Mouse (Mus musculus) gastrocnemius, adult 18-20 months (tissue): ENCODE data around the gene Rab14. TPM values are rescaled to one million over a fixed set of nuclear protein-coding genes. Genes with fewer than 3 reads are reported as not detected.

Experiments used
- DNase-seq: peaks from one replicate; pipeline ENCODE4 v3.0.0; 2021; ENCODE audit warnings: low spot score
- total RNA-seq, 2 experiments: library from RNA; stranded (reverse); gene quantifications; 2 replicates each; pipeline ENCODE4 v1.2.3; 2021

Rab14 gene
- total RNA-seq, 2 experiments from 2014 or later: 77.0 to 84.0 TPM

DNA sequence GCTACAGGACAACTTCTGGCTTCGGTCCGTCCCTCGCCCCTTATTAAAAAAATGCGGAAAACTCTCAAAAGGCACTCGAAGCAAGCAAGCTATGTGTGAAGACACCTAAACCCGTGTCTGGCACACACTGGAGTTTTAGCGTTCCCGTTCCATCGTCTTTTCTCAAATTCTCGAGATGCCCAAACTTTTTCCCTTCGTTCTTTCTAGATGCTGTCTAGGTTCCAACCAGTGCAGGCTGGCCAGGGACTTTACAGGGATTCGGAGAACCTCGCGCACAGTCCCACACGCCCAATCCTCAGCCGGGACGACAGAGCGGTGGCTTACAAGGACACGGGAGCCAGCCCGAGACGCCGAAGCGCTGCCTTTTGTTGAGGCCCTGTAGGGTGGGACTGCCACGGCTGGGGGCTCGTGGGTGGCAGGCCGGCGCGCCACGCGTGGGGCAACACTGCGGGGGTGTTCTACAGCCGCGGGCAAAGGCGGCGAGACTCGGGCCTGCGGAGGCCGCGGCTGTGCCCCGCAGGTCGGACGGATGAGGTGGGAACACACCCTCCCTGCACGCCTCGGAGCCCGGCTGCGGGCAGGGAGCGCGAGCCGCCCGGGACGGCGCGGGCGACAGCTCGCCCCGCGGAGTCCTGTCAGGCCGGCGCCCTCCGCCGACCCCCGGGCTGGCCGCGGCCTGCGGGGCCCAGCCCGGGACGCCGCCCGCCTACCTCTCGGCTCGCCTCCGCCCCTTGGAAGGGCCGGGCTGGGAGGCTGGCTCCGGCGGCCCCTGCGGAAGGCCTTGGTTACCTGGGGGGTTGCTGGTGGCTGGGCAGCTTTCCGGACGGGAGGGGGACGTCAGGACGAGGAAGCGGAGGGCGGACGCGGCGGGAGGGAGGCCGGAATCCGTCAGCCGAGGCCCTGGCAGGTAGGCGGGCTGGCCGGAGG is 686 bp downstream of the Rab14 start:
- DNase-seq: peak; percentile 24

DNA sequence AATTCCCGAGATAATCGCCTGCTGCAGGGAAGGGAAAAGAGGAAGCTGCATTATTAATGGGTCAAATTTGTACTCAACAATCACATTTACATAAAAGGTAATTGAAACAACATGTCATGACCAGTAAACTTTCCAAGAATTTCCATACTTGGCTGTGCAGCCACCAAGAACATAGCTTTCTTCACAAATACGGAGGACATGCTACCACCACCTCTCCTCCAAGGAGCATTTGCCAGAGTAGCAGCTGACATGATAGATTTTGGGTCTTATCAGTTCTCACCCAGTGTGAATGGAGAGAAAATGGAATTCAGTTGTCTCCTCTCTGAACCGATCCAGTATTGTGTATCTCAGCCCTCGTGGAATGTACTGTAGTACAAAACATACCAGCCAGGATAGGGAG is 1.4 kb downstream of the Rab14 start:
- no peak for DNase-seq

DNA sequence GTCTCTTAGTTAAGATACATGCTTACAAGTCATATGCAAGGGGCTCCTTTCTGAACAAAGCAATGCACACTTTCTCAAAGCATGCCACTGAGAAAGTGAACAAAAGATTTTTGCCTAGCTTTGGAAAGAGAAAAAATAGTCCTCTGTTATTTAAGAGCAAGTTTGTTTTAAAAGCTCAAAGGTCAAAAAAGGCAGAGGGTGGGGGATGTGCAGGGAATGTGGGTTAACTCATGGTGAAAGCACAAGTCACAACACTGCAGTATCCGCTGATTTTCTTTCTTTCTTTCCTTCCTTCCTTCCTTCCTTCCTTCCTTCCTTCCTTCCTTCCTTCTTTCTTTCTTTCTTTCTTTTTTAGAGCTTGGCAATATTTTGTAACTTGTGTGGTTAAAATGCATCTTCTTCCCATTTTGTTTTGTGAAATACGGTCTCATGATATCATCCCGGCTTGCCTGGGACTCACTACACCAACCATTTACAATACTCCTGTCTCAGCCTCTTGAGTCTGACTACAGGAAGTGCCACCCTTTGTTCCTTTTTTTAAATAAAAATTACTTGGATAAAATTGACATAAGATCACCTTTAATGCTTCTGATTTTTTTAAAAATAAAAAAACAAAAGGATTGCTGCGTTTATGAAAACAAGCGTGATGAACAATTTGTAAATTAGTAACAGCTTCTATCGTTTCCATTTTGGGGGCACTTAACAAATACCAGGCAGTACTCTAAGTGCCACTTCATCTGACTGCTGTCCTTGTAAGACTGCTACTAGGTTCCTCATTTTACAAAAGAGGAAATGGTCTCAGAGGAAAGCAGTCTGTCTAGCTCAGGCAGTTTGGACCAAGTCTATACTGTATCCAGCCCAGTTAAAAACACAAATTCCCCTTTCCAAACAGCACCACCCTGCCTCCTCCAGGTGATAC is 5.0 kb downstream of the Rab14 start:
- DNase-seq: no peak

DNA sequence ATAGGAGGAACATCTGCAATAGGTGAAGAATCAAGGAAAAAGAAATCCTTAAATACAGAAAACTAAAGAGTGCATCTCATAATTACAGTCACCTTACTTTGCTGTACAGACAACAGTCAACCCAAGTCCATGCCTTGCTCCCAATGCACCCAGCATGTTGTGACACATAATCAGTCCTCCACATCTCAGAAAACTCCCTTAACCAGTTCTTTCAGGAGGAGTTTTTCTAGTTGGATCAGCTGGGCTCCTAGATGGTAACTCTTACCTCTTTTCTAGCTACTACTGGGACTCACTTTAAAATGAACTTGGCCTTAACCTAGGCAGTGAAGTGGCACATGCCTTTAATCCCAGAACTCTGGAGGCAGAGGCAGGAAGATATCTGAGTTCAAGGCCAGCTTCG is 6.9 kb downstream of the Rab14 start:
- no peak for DNase-seq

DNA sequence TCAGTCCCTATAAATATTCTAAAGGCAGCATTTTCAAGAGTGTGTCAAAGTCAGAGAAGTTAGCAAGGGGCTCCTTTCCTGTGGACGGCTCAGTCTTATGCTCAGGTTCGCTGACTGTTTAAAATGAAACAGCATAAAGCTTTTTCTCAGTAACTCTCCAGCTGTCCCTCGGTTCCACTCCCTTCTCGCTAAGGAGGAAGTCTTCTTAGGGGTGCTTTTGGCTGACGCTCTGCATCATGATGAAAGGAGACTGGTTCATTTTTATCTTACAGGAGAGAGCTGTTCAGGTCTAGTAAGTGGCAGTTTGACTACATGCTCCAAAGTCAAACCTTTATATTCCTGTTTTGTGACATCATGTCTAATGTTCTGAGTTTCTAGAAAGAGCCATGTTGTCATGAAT is 12.0 kb downstream of the Rab14 start:
- no peak for DNase-seq

DNA sequence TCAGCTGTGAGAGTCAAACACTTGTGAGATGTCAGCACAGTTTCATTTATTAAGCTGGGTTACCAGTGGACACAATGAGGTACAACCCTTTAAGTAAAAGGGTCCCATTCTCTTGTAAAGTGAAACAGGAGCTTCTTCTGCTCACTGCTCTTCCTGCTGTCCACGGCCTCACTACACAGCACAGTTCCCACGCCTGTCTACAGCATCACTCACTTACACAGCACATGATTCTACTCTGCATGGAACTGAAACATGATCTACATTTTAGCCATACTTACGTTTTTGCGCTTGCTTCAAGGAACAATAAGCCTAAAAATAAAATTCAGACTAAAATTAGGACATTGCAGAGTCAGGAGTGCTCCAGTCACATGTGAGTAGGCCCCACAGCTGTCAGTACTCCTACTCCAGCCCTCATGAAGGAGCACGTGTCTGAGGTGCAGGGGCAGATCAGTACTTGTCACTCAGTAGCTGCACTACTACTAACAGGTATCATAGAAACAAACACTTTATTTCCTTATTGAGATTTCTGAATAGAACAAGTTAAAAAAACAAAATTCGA is 17.7 kb downstream of the Rab14 start:
- no peak for DNase-seq

DNA sequence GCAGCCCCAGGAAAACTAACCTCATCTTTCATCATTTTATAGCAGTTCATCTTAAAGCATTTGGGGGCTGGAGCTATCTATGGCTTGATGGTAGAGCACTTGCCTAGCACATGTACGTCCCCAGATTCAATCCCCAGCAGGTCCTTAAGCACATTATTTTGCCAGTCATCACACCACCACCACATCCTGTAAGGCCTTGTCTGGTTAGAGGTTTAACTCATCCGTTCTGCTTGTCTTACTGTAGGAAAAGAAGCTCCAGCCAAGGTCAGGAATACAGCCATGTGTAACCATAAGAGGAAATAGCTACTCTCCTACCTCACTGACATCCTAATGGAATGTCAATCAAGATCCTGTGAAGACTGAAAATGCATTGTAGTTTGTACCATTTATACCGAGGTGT is 22.8 kb downstream of the Rab14 start:
- DNase-seq: no peak

DNA sequence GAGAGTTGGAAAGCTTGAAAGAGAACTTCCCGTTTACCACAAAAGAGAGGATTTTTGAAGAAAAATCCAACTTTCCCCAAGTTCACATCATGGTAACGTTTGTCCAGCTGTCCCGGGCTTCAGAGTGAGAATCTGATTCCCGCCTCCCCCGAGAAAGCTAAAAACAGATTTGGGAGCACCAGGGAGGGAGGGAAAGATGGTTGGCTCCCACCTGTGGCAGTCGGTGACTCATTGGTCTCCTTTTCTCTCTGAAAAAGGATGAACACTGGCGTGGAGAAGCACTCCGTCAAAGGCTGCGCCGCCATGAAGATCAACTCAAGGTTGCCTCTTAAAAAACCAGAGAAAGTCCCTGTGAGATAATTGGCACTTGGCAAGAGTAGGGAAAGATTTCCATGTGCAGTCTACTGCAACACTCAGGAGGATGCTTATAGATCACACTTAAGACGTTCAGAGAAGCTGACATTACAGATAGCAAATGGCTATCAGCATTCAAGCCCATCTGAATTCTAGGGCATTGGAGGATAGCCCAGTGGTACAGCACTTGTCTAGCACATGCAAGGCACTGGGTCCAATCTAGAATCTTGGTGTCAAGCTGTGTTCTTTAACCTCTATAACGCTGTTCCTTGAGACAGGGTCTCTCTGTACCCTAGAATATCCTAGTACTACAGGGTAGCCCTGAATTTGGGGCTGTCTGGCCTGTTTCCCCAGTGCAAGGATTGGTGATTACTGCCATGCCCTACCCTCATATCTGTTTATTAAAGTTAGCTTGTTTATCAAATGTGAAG is 25.4 kb downstream of the Rab14 start:
- no peak for DNase-seq

DNA sequence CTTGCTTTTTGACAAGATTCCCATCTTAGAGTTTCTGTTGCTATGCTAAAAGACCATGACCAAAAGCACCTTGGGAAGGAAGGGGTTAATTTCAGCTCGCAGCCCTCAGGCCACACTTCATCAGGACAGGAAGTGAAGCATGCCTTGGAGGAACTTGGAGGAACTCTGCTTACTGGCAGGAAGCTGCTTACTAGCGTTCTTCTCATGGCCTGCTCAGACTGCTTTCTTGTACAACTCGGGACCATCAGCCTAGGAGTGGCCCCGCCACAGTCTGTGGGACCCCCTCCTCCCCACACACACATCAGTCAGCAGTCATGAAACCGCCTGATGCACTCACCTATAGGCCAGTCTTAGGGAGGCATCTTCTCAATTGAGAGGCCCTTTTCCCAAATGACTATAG is 26.8 kb downstream of the Rab14 start:
- no peak for DNase-seq

DNA sequence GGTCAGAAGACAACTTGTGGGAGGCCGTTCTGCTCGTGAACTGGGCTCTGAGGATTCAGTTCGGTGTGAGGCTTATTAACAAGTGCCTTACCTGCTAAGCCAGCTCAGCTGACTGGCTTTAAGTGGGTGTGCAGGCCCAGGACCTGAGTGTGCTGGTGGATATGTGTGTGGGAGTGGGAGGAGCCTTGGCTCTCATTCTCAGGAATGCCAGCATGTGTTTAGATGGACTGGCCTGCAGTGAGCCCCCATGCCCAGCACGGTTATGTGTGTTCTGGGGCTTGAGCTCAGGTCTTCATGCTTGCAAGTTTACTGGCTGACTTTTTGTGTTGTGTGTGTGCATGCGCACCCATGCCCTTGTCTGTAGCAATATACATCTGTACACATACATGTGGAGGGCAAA is 27.3 kb downstream of the Rab14 start:
- DNase-seq: no peak

DNA sequence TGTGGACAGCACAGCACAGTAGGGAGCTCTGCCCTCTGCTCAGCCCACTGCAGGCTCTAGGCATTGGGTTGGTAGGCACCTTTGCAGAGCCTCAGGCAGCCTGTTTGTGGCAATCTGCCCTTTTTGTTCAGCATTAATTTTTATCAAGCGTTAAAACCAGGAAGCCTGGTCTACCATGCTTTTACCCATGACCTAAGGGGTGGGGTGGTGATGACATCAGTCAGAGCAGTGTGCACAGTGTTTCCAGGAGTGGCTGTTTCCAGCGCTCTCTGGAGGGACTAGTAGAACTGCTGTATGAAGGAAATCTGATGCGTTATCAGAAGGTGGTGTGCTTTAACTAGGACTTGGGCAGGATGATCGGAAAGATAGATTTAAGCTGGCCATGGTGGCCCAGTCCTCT is 28.7 kb downstream of the Rab14 start:
- DNase-seq: no peak

DNA sequence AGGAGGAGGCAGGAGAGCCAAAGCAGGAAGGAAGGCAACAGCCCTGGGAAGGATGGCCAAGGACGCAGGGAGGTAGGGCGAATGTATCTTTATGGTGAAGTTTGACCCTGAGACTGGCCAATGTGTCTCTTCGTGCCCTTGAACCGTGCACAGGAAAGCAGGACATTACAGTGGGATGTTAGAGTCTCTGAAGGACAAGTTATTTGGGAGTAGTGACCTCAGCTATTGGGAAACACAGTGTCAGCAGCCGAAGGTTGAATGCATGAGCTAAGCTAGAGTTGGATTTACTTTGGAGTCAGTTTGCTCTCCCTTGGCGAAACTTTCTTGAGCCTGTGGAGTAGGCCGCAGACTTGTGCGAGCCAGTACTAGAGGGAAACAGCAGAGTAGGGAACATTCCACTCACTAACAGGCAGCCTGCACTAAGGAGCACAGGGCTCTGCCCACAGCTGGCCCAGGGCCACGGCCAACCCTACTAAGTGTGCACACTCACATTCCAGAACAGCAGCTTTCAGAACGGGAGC is 29.5 kb downstream of the Rab14 start:
- peak; percentile 47 for DNase-seq

DNA sequence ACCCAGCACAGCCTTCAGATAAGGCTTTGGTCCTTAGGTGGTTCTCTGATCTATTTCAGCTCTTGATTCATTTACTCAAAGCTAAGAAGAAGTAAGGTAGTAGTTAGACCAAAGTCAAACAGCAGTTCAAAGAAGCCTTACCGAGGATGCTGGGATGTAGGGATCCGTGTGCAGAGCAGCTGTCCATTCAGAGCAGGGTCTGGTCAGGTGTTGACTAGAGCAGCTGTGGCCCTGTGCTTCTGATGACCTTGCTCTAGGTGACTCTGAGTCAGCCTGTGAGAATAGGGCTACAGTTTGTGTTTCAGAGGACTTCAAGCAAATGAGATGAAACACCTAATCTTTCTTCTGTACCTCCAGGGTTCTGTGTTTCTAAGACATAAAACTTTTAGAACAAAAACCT is 31.5 kb downstream of the Rab14 start:
- no peak for DNase-seq

DNA sequence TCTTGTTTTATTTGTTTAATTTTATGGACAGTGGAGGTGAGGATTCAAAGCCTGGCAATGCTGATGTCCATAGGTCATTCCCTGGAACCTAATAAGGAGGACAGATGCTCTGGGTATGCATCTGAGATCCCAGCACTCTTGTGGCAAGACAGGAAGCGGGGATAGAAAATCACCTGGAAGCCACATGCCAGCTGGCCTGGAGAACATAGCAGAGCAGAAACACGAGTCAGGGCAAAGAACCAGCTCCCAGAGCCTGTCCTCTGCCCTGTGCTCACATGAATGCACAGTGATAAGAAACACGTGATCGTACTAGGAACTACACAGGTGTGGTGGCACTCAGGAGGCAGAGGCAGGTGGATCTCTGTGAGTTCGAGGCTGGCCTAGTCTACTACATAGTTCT is 34.1 kb downstream of the Rab14 start:
- DNase-seq: no peak

DNA sequence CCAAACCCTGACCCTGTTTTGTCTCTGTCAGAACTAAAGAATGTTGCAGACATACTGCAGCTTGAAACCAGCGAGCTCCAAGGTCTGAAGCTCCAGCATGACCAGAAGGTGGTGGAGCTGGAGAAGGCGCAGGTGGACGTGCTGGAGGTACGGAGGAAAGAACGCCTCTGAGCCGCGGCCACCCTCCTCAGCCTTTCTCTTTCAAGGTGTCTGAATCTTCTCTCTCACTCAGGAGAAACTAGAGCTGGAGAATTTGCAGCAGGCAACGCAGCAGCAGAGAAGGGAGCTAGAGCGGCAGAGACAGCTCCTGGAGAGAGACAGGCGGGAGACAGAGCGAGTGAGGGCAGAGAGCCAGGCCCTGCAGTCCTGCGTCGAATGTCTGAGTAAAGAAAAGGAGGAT is 35.5 kb downstream of the Rab14 start:
- DNase-seq: no peak

DNA sequence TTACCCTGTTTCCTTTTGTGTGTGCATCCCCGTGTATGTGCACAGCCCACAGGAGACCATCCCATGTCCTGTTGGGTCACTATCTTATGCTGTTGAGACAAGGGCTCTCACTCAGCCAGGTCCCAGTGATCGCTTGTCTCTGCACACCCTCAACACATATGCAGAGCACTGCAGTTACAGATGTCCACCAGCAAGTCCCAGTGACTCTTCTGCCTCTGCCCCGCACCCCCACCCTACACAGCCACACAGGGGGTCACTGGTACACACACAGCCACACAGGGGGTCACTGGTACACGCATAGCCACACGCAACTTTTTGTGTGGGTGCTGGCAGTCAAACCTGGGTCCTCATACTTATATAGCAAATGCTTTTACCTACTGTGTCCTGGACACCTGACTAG is 37.5 kb downstream of the Rab14 start:
- DNase-seq: no peak

DNA sequence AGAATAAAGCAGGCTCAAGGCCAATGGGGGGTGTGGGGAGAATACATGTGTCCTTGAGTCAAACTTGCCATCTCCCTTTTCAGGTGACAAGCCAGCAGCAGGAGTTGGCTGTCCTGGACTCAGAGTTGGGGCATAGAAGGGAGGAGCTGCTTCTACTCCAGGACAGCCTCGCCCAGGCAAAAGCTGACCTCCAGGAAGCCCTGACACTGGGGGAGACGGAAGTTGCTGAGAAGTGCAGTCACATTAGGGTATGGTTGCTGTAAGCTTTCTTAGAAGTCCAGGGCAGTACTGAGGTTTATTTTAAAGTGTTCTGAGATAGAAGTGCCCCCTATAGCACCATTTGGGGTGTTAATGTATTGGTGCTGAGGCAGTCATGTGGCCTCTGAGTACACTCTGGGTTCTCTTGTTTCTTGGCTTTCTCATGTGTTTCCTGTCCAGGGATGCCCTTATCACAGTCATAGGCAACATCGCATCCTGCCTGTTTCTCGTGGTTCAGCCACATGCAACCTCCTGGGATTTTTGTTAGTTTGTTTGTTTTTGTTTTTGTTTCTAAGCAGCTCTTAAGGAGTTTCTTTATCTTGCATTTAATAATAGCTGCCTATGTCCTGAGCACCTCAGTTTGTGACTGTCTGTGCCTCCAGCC is 39.0 kb downstream of the Rab14 start:
- no peak for DNase-seq

DNA sequence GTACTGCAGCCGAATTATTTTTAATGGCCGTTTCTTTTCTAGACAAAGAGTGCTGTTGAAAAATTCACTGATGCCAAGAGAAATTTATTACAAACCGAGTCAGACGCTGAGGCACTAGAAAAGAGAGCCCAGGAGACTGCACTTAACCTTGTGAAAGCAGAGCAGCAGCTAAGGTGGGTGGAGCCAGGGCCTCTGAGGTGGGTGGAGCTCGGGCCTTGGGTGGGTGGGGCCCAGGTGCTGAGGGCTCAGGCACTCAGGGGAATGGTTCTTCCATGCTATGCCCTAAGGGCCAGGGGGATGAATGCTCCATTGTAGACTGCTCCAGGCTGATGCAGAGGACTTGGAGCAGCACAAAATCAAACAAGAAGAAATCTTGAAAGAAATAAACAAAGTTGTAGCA is 40.7 kb downstream of the Rab14 start:
- DNase-seq: no peak

DNA sequence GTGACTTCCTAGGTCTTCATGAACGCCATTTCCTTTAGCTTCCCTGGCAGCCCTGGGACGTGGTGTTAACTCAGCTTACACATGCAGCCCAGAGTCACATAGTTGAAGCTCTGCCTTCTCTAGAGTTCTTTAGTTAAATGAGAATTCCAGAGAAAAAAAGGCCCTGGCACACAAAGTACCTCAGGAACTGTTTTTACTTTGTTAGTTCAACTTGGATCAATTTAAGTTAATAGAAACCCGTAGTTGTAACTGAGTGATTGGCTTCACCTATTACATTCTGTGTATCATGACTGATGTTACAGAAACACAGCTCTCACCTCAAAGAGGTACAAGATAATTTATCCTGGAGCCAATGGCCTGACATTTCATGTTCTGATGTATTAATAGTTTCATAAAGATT is 42.6 kb downstream of the Rab14 start:
- no peak for DNase-seq

DNA sequence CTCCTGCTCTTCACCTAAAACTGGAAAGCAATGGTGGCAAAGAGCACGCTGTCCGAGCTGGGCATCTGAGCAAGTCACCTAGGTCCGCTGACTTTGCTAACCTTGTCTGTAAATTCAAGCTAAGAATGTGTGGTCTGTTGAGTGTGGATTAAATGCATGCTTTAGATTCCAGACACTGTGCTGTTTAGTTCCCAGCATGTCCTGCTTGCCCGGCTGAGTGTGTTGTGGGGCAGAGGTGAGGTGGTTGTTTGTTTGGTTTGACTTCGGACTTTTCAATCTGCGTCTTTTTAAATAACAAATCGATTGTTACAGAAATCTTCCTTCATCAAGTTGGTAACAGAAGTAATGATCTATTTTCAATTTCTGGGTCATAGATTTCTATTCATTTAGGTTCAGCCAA is 43.1 kb downstream of the Rab14 start:
- no peak for DNase-seq

DNA sequence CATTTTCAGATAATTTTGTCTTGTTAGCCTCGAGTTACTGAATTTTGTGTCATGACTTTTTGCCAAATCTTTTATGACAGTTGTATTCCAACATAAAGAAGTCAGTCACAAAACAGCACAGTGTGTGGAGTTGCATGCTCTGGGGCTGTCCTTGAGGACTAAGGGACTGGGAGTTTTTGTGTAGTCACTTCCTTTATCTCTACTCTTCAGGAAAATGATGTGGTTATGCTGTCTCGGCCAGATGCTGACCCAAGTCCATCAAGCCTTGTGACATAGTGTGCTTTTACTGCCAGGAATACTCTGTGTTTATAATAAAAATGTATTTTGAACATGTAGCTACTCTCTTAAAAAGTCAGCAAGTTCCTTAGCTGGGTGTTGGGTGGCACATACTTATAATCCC is 43.9 kb downstream of the Rab14 start:
- DNase-seq: no peak
